In the genomic region with DNA sequence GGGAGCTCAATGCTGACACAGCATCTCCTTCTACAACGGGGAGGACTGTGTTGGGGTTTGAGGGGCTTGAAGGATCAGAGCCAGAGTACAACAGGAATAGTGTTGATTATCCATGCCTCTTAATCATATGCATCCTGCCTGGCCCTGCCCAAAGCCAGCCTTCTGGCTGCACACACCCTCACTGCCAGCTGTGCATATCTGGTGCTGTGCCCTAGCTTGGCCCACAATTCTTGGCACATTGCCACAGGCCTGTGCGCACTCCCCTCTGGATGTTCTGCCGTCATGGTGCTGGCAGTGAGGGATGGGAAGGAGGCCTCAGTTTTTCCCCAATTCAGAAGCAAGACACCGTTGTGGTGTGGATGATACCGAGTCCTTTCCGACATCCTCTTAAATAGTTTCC, we compare ENCODE assay signal across 10 mouse cellular contexts. TPM values are rescaled to one million over a fixed set of nuclear protein-coding genes. Genes with fewer than 3 reads are reported as not detected.
DNase-seq lines count a peak whose midpoint lies in the region; ATAC-seq and TF ChIP-seq lines count a peak whose summit lies in the region.
"Had no signal": no experiment of that assay in that cellular context is flagged by ENCODE, and none has a peak within 500 bp of the region (broad histone marks: within the 10 kb centered on the region; RNA-seq: fewer than 3 reads in every experiment).

No protein-coding gene starts in this region.

- no peak overlapping the region for H3K4me2 ChIP-seq in heart, embryonic 16.5 days (ENCODE audit: low read depth, low read length)
- no peak overlapping the region for H3K4me2 ChIP-seq in heart, embryonic 11.5 days
- H3K4me2 ChIP-seq in lung, embryonic 14.5 days = no peak overlapping the region
- H3K4me2 ChIP-seq in lung, postnatal 0 days (replicated peaks; ENCODE audit: low read depth, low read length) = no peak overlapping the region
- no peak overlapping the region for H3K4me2 ChIP-seq in hindbrain, embryonic 15.5 days
- no peak overlapping the region for H3K4me2 ChIP-seq in liver, embryonic 12.5 days
- H3K4me2 ChIP-seq: intestine, embryonic 15.5 days had no signal

- H3K9ac ChIP-seq in heart, embryonic 16.5 days (ENCODE audit: low read length) = no peak overlapping the region
- H3K9ac ChIP-seq in heart, embryonic 11.5 days (ENCODE audit: low read depth, low read length) = no peak overlapping the region
- no peak overlapping the region for H3K9ac ChIP-seq in lung, embryonic 14.5 days
- no peak overlapping the region for H3K9ac ChIP-seq in lung, postnatal 0 days (replicated peaks; ENCODE audit: low read depth)
- H3K9ac ChIP-seq in hindbrain, embryonic 15.5 days = no peak overlapping the region
- H3K9ac ChIP-seq in liver, embryonic 12.5 days = no peak overlapping the region
- H3K9ac ChIP-seq: intestine, embryonic 15.5 days had no signal

- no peak overlapping the region for H3K27ac ChIP-seq in heart, embryonic 16.5 days (ENCODE audit: low read length)
- H3K27ac ChIP-seq in heart, embryonic 11.5 days (ENCODE audit: low read depth, low read length) = no peak overlapping the region
- no peak overlapping the region for H3K27ac ChIP-seq in lung, embryonic 14.5 days (ENCODE audit: low read depth)
- no peak overlapping the region for H3K27ac ChIP-seq in lung, postnatal 0 days (ENCODE audit: low read length)
- H3K27ac ChIP-seq in hindbrain, embryonic 15.5 days (replicated peaks) = no peak overlapping the region
- H3K27ac ChIP-seq in liver, embryonic 12.5 days = no peak overlapping the region
- H3K27ac ChIP-seq: intestine, embryonic 15.5 days had no signal

- 53% methylated on average over 6 of the region's 6 CpGs for WGBS in heart, embryonic 16.5 days
- 79% methylated on average over 6 of the region's 6 CpGs for WGBS in heart, embryonic 11.5 days (ENCODE audit: insufficient replicate concordance)
- 58% methylated on average over 6 of the region's 6 CpGs for WGBS in lung, embryonic 14.5 days
- WGBS in lung, postnatal 0 days = 54% methylated on average over 6 of the region's 6 CpGs
- WGBS in hindbrain, embryonic 15.5 days = 61% methylated on average over 6 of the region's 6 CpGs
- WGBS in liver, embryonic 12.5 days (ENCODE audit: insufficient replicate concordance) = 74% methylated on average over 6 of the region's 6 CpGs

- H3K4me1 ChIP-seq in heart, embryonic 16.5 days (ENCODE audit: control insufficient read depth, insufficient read depth, low read length) = no peaks in the 10 kb centered on the region
- H3K4me1 ChIP-seq in heart, embryonic 11.5 days (ENCODE audit: control insufficient read depth, insufficient read depth, low read length) = 0 out of 2 replicates have a peak, but pooled peaks cover 3% of the 10 kb centered on the region
- H3K4me1 ChIP-seq in lung, embryonic 14.5 days (ENCODE audit: insufficient read depth) = no peaks in the 10 kb centered on the region
- no peaks in the 10 kb centered on the region for H3K4me1 ChIP-seq in lung, postnatal 0 days (ENCODE audit: insufficient read depth, low read depth, low read length)
- peaks cover 6% of the 10 kb centered on the region; the same call in 1 of the 2 replicates for H3K4me1 ChIP-seq in hindbrain, embryonic 15.5 days (replicated peaks)
- H3K4me1 ChIP-seq in liver, embryonic 12.5 days = 0 out of 2 replicates have a peak, but pooled peaks cover 6% of the 10 kb centered on the region
- H3K4me1 ChIP-seq: intestine, embryonic 15.5 days had no signal

- no peak for TF ChIP-seq EP300 in lung, postnatal 0 days (IDR thresholded peaks at IDR 0.05)

- H3K36me3 ChIP-seq in heart, embryonic 16.5 days (ENCODE audit: control insufficient read depth, insufficient read depth) = no peaks in the 10 kb centered on the region
- no peaks in the 10 kb centered on the region for H3K36me3 ChIP-seq in heart, embryonic 11.5 days (ENCODE audit: control insufficient read depth, insufficient read depth, low read length)
- H3K36me3 ChIP-seq in lung, embryonic 14.5 days (ENCODE audit: insufficient read depth) = no peaks in the 10 kb centered on the region
- no peaks in the 10 kb centered on the region for H3K36me3 ChIP-seq in lung, postnatal 0 days (ENCODE audit: insufficient read depth, low read length)
- no peaks in the 10 kb centered on the region for H3K36me3 ChIP-seq in hindbrain, embryonic 15.5 days
- H3K36me3 ChIP-seq in liver, embryonic 12.5 days = no peaks in the 10 kb centered on the region
- H3K36me3 ChIP-seq: intestine, embryonic 15.5 days had no signal

- TF ChIP-seq CTCF in lung, embryonic 14.5 days (IDR thresholded peaks at IDR 0.05; ENCODE audit: low read depth) = no peak
- TF ChIP-seq CTCF in lung, postnatal 0 days (IDR thresholded peaks at IDR 0.05) = no peak

- no peaks in the 10 kb centered on the region for H3K27me3 ChIP-seq in heart, embryonic 16.5 days (ENCODE audit: control insufficient read depth, insufficient read depth, low read length)
- no peaks in the 10 kb centered on the region; the same call in 1 of the 2 replicates for H3K27me3 ChIP-seq in heart, embryonic 11.5 days (ENCODE audit: control insufficient read depth, insufficient read depth, low read length)
- no peaks in the 10 kb centered on the region for H3K27me3 ChIP-seq in lung, embryonic 14.5 days (ENCODE audit: insufficient read depth, low read length)
- no peaks in the 10 kb centered on the region for H3K27me3 ChIP-seq in lung, postnatal 0 days (replicated peaks; ENCODE audit: insufficient read depth, low read length)
- H3K27me3 ChIP-seq in hindbrain, embryonic 15.5 days = no peaks in the 10 kb centered on the region
- peaks cover 17% of the 10 kb centered on the region for H3K27me3 ChIP-seq in liver, embryonic 12.5 days (replicated peaks)
- H3K27me3 ChIP-seq: intestine, embryonic 15.5 days had no signal

- ATAC-seq in heart, embryonic 16.5 days (replicated peaks; ENCODE audit: extremely low read depth, insufficient read depth, low FRiP score) = peak; percentile 60; the same call in 1 of the 2 replicates
- ATAC-seq in heart, embryonic 11.5 days (replicated peaks; ENCODE audit: insufficient number of reproducible peaks, low FRiP score, low TSS enrichment) = no peak
- peak; percentile 44; the same call in 1 of the 2 replicates for ATAC-seq in lung, embryonic 14.5 days (ENCODE audit: insufficient read depth)
- ATAC-seq in lung, postnatal 0 days = no peak
- peak; percentile 61; the same call in 1 of the 2 replicates for ATAC-seq in hindbrain, embryonic 15.5 days (ENCODE audit: low FRiP score, low read depth)
- no peak for ATAC-seq in liver, embryonic 12.5 days
- ATAC-seq: intestine, embryonic 15.5 days had no signal

- peak; percentile 53 for DNase-seq in lung, embryonic 14.5 days
- no peak for DNase-seq in lung, postnatal 0 days (ENCODE audit: low spot score)
- peak; percentile 27 for DNase-seq in brain, adult 2 months (ENCODE audit: low read depth, low spot score)
- DNase-seq in c-Kit-positive CD71-positive TER-119-positive erythroid progenitor cells, embryonic 14.5 days (ENCODE audit: low spot score) = no peak
- DNase-seq: thymus, postnatal 14 days had no signal

- H3K4me3 ChIP-seq in heart, embryonic 16.5 days (ENCODE audit: low read length) = no peak overlapping the region
- H3K4me3 ChIP-seq in heart, embryonic 11.5 days (ENCODE audit: low read depth, low read length) = no peak overlapping the region
- no peak overlapping the region for H3K4me3 ChIP-seq in lung, embryonic 14.5 days (ENCODE audit: low read depth, low read length)
- H3K4me3 ChIP-seq in lung, postnatal 0 days (ENCODE audit: low read depth, low read length) = no peak overlapping the region
- H3K4me3 ChIP-seq in hindbrain, embryonic 15.5 days = no peak overlapping the region
- H3K4me3 ChIP-seq in liver, embryonic 12.5 days = no peak overlapping the region
- H3K4me3 ChIP-seq: intestine, embryonic 15.5 days had no signal

- H3K9me3 ChIP-seq in heart, embryonic 16.5 days (replicated peaks; ENCODE audit: control insufficient read depth, low read length) = no peaks in the 10 kb centered on the region
- H3K9me3 ChIP-seq in heart, embryonic 11.5 days (replicated peaks; ENCODE audit: control insufficient read depth, low read length) = no peaks in the 10 kb centered on the region
- H3K9me3 ChIP-seq in lung, embryonic 14.5 days (ENCODE audit: low read depth, low read length) = no peaks in the 10 kb centered on the region
- no peaks in the 10 kb centered on the region for H3K9me3 ChIP-seq in lung, postnatal 0 days (ENCODE audit: low read length)
- H3K9me3 ChIP-seq in hindbrain, embryonic 15.5 days = no peaks in the 10 kb centered on the region
- no peaks in the 10 kb centered on the region for H3K9me3 ChIP-seq in liver, embryonic 12.5 days (replicated peaks)
- H3K9me3 ChIP-seq: intestine, embryonic 15.5 days had no signal

RNA-seq across cellular contexts. Expression of a gene that starts 44.9 kb away (rescaled TPM):
- polyA plus RNA-seq in heart, embryonic 16.5 days (2015; fragmentation: Nextera tagmentation; extraction: Ambion mirVana) = 0.14 TPM in 1 of 2 replicates, not detected in the other
- polyA plus RNA-seq in heart, embryonic 11.5 days (2014; fragmentation: Nextera tagmentation; extraction: Ambion mirVana) = 0.06 TPM in 1 of 2 replicates, not detected in the other
- polyA plus RNA-seq in lung, embryonic 14.5 days (2014; fragmentation: Nextera tagmentation; extraction: Ambion mirVana) = not detected in 2 replicates
- polyA plus RNA-seq in lung, postnatal 0 days (2015; fragmentation: Nextera tagmentation; extraction: Ambion mirVana) = 0.05 TPM in 1 of 2 replicates, not detected in the other
- not detected in 2 replicates for polyA plus RNA-seq in hindbrain, embryonic 15.5 days (2015; fragmentation: Nextera tagmentation; extraction: Ambion mirVana)
- polyA plus RNA-seq in liver, embryonic 12.5 days (2016; fragmentation: Nextera tagmentation; extraction: Ambion mirVana) = 0.10 and 0.16 TPM in 2 replicates

RNA-seq across cellular contexts. Expression of a gene that starts 46.3 kb away (rescaled TPM):
- polyA plus RNA-seq in heart, embryonic 16.5 days (2015; fragmentation: Nextera tagmentation; extraction: Ambion mirVana) = not detected in 2 replicates
- polyA plus RNA-seq in heart, embryonic 11.5 days (2014; fragmentation: Nextera tagmentation; extraction: Ambion mirVana) = not detected in 2 replicates
- polyA plus RNA-seq in lung, embryonic 14.5 days (2014; fragmentation: Nextera tagmentation; extraction: Ambion mirVana) = not detected in 2 replicates
- polyA plus RNA-seq in lung, postnatal 0 days (2015; fragmentation: Nextera tagmentation; extraction: Ambion mirVana) = not detected in 2 replicates
- not detected in 2 replicates for polyA plus RNA-seq in hindbrain, embryonic 15.5 days (2015; fragmentation: Nextera tagmentation; extraction: Ambion mirVana)
- not detected in 2 replicates for polyA plus RNA-seq in liver, embryonic 12.5 days (2016; fragmentation: Nextera tagmentation; extraction: Ambion mirVana)
- polyA plus RNA-seq: intestine, embryonic 15.5 days had no signal

RNA-seq across cellular contexts. Expression of a gene that starts 50.3 kb away (rescaled TPM):
- polyA plus RNA-seq in heart, embryonic 16.5 days (2015; fragmentation: Nextera tagmentation; extraction: Ambion mirVana) = not detected in 2 replicates
- polyA plus RNA-seq in heart, embryonic 11.5 days (2014; fragmentation: Nextera tagmentation; extraction: Ambion mirVana) = not detected in 2 replicates
- polyA plus RNA-seq in lung, embryonic 14.5 days (2014; fragmentation: Nextera tagmentation; extraction: Ambion mirVana) = not detected in 2 replicates
- polyA plus RNA-seq in lung, postnatal 0 days (2015; fragmentation: Nextera tagmentation; extraction: Ambion mirVana) = not detected in 2 replicates
- 0.17 TPM in 1 of 2 replicates, not detected in the other for polyA plus RNA-seq in hindbrain, embryonic 15.5 days (2015; fragmentation: Nextera tagmentation; extraction: Ambion mirVana)
- polyA plus RNA-seq in liver, embryonic 12.5 days (2016; fragmentation: Nextera tagmentation; extraction: Ambion mirVana) = not detected in 2 replicates
- polyA plus RNA-seq: intestine, embryonic 15.5 days had no signal

Comparison
In these comparisons a context has a peak if more than half of its experiments do, and no peak if none do; other contexts are left out.
1. ATAC-seq: peak in heart, embryonic 16.5 days (single experiment), lung, embryonic 14.5 days (single experiment) and hindbrain, embryonic 15.5 days (single experiment); none in heart, embryonic 11.5 days (single experiment), lung, postnatal 0 days (single experiment) and liver, embryonic 12.5 days (single experiment).
2. DNase-seq: peak in lung, embryonic 14.5 days (single experiment) and brain, adult 2 months (single experiment); none in lung, postnatal 0 days (single experiment) and c-Kit-positive CD71-positive TER-119-positive erythroid progenitor cells, embryonic 14.5 days (single experiment).